Mouse (Mus musculus) embryonic fibroblast, embryonic 13.5 days (primary cell): ENCODE measurements around the gene Nyx.

Experiments used
- CTCF ChIP-seq: IDR thresholded peaks from 2 replicates; pipeline ENCODE4 v1.5.1; 2011; ENCODE audit warnings: mild to moderate bottlenecking, control low read depth, low read length, moderate library complexity, borderline replicate concordance; ENCODE audit not compliant: insufficient read depth
- POLR2A ChIP-seq: IDR thresholded peaks from 2 replicates; pipeline ENCODE4 v1.6.1; 2011; ENCODE audit warnings: low read depth, mild to moderate bottlenecking, control low read depth, low read length, moderate library complexity

DNA sequence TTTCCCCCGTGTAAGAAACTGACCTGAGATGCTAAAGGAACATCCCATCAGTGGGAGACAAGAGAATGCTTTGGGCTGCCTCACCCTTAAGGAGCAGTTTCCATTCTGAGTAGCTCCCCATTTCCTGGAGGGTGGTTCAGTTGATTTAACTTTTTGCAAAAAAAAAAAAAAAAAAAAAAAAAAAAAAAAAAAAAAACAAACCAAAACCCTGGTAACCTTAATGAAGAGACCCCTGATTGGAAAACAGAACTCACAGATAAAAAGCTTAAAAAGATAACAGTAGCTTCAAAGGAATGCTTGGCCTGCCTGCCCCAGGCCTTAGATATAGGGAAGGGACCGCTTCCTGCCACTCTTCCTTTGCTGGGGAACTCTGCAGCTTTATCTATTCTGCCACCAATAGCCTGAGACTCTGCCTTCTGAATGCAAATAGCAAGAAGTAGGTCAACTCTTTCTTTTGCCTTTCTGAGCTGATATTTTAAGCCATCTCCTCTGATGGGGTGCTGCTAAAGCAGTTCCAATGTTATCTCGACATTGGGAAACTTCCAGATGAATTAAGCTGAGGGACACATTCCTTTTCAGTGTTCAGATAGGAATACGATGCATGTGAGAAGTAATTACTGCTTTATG lies 53.0 kb downstream of the Nyx start:
- TF ChIP-seq CTCF (no peak), POLR2A (no peak)
